Mouse (Mus musculus) C2C12 (cell line): ENCODE results near the gene Nme4. TPM values are rescaled to one million over a fixed set of nuclear protein-coding genes. Genes with fewer than 3 reads are reported as not detected.

ENCODE experiments used
- H3K27me3 ChIP-seq: one replicate; pipeline ENCODE4 v1.6.1; 2011; ENCODE audit not compliant: control insufficient read depth, insufficient read depth, insufficient read length
- H3K36me3 ChIP-seq: one replicate; pipeline ENCODE4 v1.6.1; 2011; ENCODE audit not compliant: control insufficient read depth, insufficient read depth
- H3K4me3 ChIP-seq: one replicate; pipeline ENCODE4 v1.5.1; 2011; ENCODE audit warnings: mild to moderate bottlenecking, control low read depth; ENCODE audit not compliant: poor library complexity, insufficient read depth, severe bottlenecking
- H3K79me2 ChIP-seq: one replicate; pipeline ENCODE4 v1.6.1; 2011; ENCODE audit not compliant: control insufficient read depth, insufficient read depth
- H3K79me3 ChIP-seq: one replicate; pipeline ENCODE4 v1.6.1; 2011; ENCODE audit warnings: low read depth, control low read depth
- H3ac ChIP-seq: one replicate; pipeline ENCODE3; 2011; ENCODE audit warnings: low read depth; ENCODE audit not compliant: control insufficient read depth, insufficient read length
- CEBPB ChIP-seq: IDR thresholded peaks from one replicate; pipeline ENCODE4 v1.6.1; 2011; ENCODE audit warnings: low read depth, mild to moderate bottlenecking, control low read depth, moderate library complexity
- CTCF ChIP-seq: IDR thresholded peaks from one replicate; pipeline ENCODE4 v1.5.1; 2011; ENCODE audit not compliant: control insufficient read depth, insufficient read depth, insufficient read length
- FOSL1 ChIP-seq: IDR thresholded peaks from one replicate; pipeline ENCODE4 v1.8.0; 2011; ENCODE audit warnings: mild to moderate bottlenecking, low read length; ENCODE audit not compliant: poor library complexity, insufficient read depth, severe bottlenecking
- MAX ChIP-seq: IDR thresholded peaks from one replicate; pipeline ENCODE4 v1.6.1; 2011; ENCODE audit warnings: mild to moderate bottlenecking, control low read depth
- MYOD1 ChIP-seq: IDR thresholded peaks from one replicate; pipeline ENCODE4 v1.6.1; 2011; ENCODE audit warnings: low read depth; ENCODE audit not compliant: control insufficient read depth, insufficient read length
- MYOG ChIP-seq: IDR thresholded peaks from one replicate; pipeline ENCODE4 v1.6.1; 2011; ENCODE audit not compliant: control insufficient read depth, insufficient read length; ENCODE audit errors: extremely low read depth
- USF1 ChIP-seq: IDR thresholded peaks from one replicate; pipeline ENCODE4 v1.6.1; 2011; ENCODE audit warnings: low read depth, mild to moderate bottlenecking, control low read depth, moderate library complexity
- polyA plus RNA-seq: library from polyadenylated mRNA; unstranded; fragments of >200 nt; fragmentation: generic; extraction: Trizol; gene quantifications from one replicate; pipeline ENCODE4 v1.2.1, GENCODE M21; 2012; ENCODE audit warnings: missing spikeins

The Nme4 gene
- polyA plus RNA-seq, 1 experiment = 34.0 TPM

GRCm38 (mm10) chr17:26066488-26067020, 28.8 kb downstream of the Nme4 start:
- Histone ChIP-seq H3K27me3 (no peaks in the 10 kb centered on the region), H3K79me2 (peaks cover 70% of the 10 kb centered on the region), H3K79me3 (peaks cover 35% of the 10 kb centered on the region), H3K36me3 (peaks cover 19% of the 10 kb centered on the region), H3K4me3 (no peak overlapping the region), H3ac (no peak overlapping the region)
- TF ChIP-seq MYOD1 (no peak), CEBPB (no peak), CTCF (no peak), MAX (no peak), USF1 (no peak), FOSL1 (no peak), MYOG (no peak)

- Histone ChIP-seq H3K79me2 (peaks cover 80% of the 10 kb centered on the region), H3K27me3 (no peaks in the 10 kb centered on the region), H3K36me3 (peaks cover 21% of the 10 kb centered on the region), H3K4me3 (no peak overlapping the region), H3ac (no peak overlapping the region), H3K79me3 (peaks cover 42% of the 10 kb centered on the region)
- no peak for TF ChIP-seq MYOG
- no peak for TF ChIP-seq MAX
Observed at GRCm38 (mm10) chr17:26064916-26065315, 30.5 kb downstream of the Nme4 start.

DNA sequence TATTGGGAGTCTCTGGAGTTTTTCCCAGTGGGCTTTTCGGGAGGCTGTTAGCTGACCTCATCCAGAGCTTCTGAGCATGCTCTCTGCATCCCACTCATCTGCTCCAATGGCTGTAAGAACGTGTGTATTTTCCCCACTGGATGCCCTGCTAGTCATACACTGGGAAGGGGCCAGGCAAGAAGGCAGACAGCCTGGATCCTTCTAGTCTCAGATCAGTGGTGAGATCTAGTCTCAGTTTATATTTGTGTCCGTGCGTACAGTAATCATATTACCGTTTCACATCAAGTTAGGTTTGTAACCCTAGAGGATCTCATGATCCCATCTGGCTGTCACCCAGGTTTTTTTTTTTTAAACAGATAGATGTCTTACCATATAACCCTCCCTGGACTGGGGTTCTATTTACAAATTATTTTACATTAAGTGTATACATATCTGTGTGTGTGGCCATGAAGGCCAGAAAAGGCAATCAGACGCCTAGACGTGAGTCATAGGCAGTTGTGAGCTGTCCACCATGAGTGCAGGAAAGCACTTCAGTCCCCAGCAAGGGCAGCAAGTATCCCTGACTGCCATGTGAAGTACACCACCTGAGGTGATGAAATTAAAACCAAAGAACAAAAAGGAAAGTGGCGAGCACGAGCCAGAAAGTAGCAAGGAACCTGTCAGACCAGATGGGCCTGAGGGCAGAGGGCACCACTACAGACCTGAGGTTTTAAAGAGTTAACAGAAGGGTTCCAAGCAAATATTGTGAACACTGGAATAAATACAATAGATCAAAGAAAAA, 37.4 kb downstream of the Nme4 start:
- H3K79me3 ChIP-seq = peaks cover 16% of the 10 kb centered on the region
- TF ChIP-seq MAX = no peak
- no peak for TF ChIP-seq MYOG
- no peak for TF ChIP-seq CTCF
- TF ChIP-seq USF1 = no peak
- no peak for TF ChIP-seq FOSL1
- TF ChIP-seq MYOD1 = no peak
- TF ChIP-seq CEBPB = no peak
- H3K27me3 ChIP-seq = no peaks in the 10 kb centered on the region
- peaks cover 36% of the 10 kb centered on the region for H3K79me2 ChIP-seq
- peaks cover 29% of the 10 kb centered on the region for H3K36me3 ChIP-seq
- H3ac ChIP-seq = no peak overlapping the region
- no peak overlapping the region for H3K4me3 ChIP-seq

DNA sequence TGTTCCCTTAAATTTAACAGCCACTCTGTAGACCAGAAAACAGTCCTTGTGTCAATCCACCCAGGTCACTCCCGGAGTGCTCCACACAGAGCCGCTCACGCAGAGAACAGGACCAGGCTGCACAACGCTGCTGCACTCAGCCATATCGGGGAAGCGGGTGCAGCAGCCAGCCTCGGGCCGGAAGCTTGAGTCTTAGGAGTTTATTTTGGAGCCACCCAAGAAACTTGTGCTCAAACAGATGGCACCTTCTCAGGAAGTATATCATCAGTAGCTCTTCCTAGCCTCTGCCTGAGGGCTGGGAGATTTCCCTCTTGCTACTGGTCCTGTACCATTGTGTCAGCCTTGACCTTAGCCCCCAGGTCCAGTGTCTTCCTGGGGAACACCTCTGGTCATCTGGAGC, 38.1 kb downstream of the Nme4 start:
- no peak overlapping the region for H3K4me3 ChIP-seq
- TF ChIP-seq CEBPB (no peak), USF1 (no peak), CTCF (no peak), MYOG (no peak), MYOD1 (no peak), MAX (no peak), FOSL1 (no peak)
- peaks cover 23% of the 10 kb centered on the region for H3K36me3 ChIP-seq
- H3K79me2 ChIP-seq = peaks cover 33% of the 10 kb centered on the region
- peaks cover 16% of the 10 kb centered on the region for H3K79me3 ChIP-seq
- H3K27me3 ChIP-seq = no peaks in the 10 kb centered on the region
- H3ac ChIP-seq = no peak overlapping the region

GRCm38 (mm10) chr17:26055164-26055563, 40.2 kb downstream of the Nme4 start:
- Histone ChIP-seq H3K79me2 (peaks cover 38% of the 10 kb centered on the region), H3K36me3 (peaks cover 21% of the 10 kb centered on the region), H3K79me3 (peaks cover 5% of the 10 kb centered on the region), H3K4me3 (no peak overlapping the region), H3K27me3 (no peaks in the 10 kb centered on the region), H3ac (no peak overlapping the region)
- TF ChIP-seq FOSL1 = no peak
- TF ChIP-seq USF1 = no peak
- TF ChIP-seq CTCF = no peak
- TF ChIP-seq CEBPB = no peak

GRCm38 (mm10) chr17:26054133-26054845, 41.1 kb downstream of the Nme4 start:
- peaks cover 30% of the 10 kb centered on the region for H3K79me2 ChIP-seq
- peaks cover 13% of the 10 kb centered on the region for H3K36me3 ChIP-seq
- no peak overlapping the region for H3K4me3 ChIP-seq
- no peaks in the 10 kb centered on the region for H3K27me3 ChIP-seq
- H3ac ChIP-seq = no peak overlapping the region
- peaks cover 3% of the 10 kb centered on the region for H3K79me3 ChIP-seq
- no peak for TF ChIP-seq CTCF
